Mouse (Mus musculus): ENCODE measurements around the gene Nktr.

GRCm38 (mm10) chr9:121757432-121757831 is 38.5 kb downstream of the Nktr start:
- TF ChIP-seq CTCF (IDR thresholded peaks at IDR 0.05): no peak
- TF ChIP-seq EP300 (IDR thresholded peaks at IDR 0.05): no peak
